In genomic region chr2:19919190-19919589, GRCm38 (mm10) we compare ENCODE assay signal across 9 mouse cellular contexts. TPM values are rescaled to one million over a fixed set of nuclear protein-coding genes. Genes with fewer than 3 reads are reported as not detected.
A peak's percentile ranks its signal among the peaks of the same experiment; 100 is the strongest.
DNase-seq lines count a peak whose midpoint lies in the region; ATAC-seq and TF ChIP-seq lines count a peak whose summit lies in the region.
"Had no signal": no experiment of that assay in that cellular context is flagged by ENCODE, and none has a peak within 500 bp of the region (broad histone marks: within the 10 kb centered on the region; RNA-seq: fewer than 3 reads in every experiment).

No protein-coding gene starts in this region.

- no peak overlapping the region for H3K4me2 ChIP-seq in lung, postnatal 0 days (replicated peaks; ENCODE audit: low read depth, low read length)
- H3K4me2 ChIP-seq: neural tube, embryonic 13.5 days had no signal

- no peak overlapping the region for H3K27ac ChIP-seq in layer of hippocampus, adult 2 months
- no peak overlapping the region for H3K27ac ChIP-seq in lung, postnatal 0 days (ENCODE audit: low read length)
- no peak overlapping the region for H3K27ac ChIP-seq in thymus, adult 2 months (ENCODE audit: control insufficient read depth, insufficient read depth, low read length)
- H3K27ac ChIP-seq: neural tube, embryonic 13.5 days had no signal

- peak in 1 of 2 experiments; percentile 44 for DNase-seq in layer of hippocampus, adult 2 months (ENCODE audit: low spot score in 2 of 2)
- no peak for DNase-seq in layer of hippocampus, postnatal 14 days (ENCODE audit: low spot score in 2 of 2)
- peak; percentile 27 for DNase-seq in Muller cell, postnatal 12 days (ENCODE audit: inconsistent ontology term)
- peak; percentile 8 for DNase-seq in c-Kit-positive CD71-positive TER-119-negative erythroid progenitor cells, embryonic 14.5 days (ENCODE audit: low read depth)
- DNase-seq in heart, postnatal 36 days = peak; percentile 47 to 63
- DNase-seq in lung, postnatal 0 days (ENCODE audit: low spot score) = peak; percentile 45
- peak; percentile 60 for DNase-seq in thymus, adult 2 months
- no peak for DNase-seq in layer of hippocampus, postnatal 36 days

- no peak for TF ChIP-seq EP300 in lung, postnatal 0 days (IDR thresholded peaks at IDR 0.05)

- no peaks in the 10 kb centered on the region for H3K36me3 ChIP-seq in lung, postnatal 0 days (ENCODE audit: insufficient read depth, low read length)
- no peaks in the 10 kb centered on the region for H3K36me3 ChIP-seq in thymus, adult 2 months (ENCODE audit: control insufficient read depth, insufficient read depth, low read length)
- H3K36me3 ChIP-seq: neural tube, embryonic 13.5 days had no signal

- H3K9me3 ChIP-seq in lung, postnatal 0 days (ENCODE audit: low read length) = no peaks in the 10 kb centered on the region
- H3K9me3 ChIP-seq: neural tube, embryonic 13.5 days had no signal

- intact Hi-C loops in heart, postnatal 36 days (cut with DNase I) = loop anchor here (2.0 to 5.0 kb wide), 3 partner anchors 202 to 502 kb away; no protein-coding TSS in a partner anchor

- no peak overlapping the region for H3K9ac ChIP-seq in lung, postnatal 0 days (replicated peaks; ENCODE audit: low read depth)
- H3K9ac ChIP-seq: neural tube, embryonic 13.5 days had no signal

- TF ChIP-seq CTCF in layer of hippocampus, adult 2 months (conservative IDR thresholded peaks at IDR 0.05) = peak; percentile 81
- peak; percentile 86 for TF ChIP-seq CTCF in lung, postnatal 0 days (IDR thresholded peaks at IDR 0.05)
- peak; percentile 81; the same call in 1 of the 2 replicates for TF ChIP-seq CTCF in thymus, adult 2 months (IDR thresholded peaks at IDR 0.05; ENCODE audit: borderline replicate concordance, control insufficient read depth, extremely low read depth, insufficient read depth, low read length, poor library complexity)

- no peak overlapping the region for H3K4me3 ChIP-seq in layer of hippocampus, adult 2 months
- no peak overlapping the region for H3K4me3 ChIP-seq in lung, postnatal 0 days (ENCODE audit: low read depth, low read length)
- no peak overlapping the region for H3K4me3 ChIP-seq in thymus, adult 2 months (ENCODE audit: control insufficient read depth, insufficient read depth, low read length)
- H3K4me3 ChIP-seq: neural tube, embryonic 13.5 days had no signal

- H3K27me3 ChIP-seq in lung, postnatal 0 days (replicated peaks; ENCODE audit: insufficient read depth, low read length) = no peaks in the 10 kb centered on the region
- no peaks in the 10 kb centered on the region for H3K27me3 ChIP-seq in thymus, adult 2 months (ENCODE audit: control insufficient read depth, insufficient read depth, low read length)
- H3K27me3 ChIP-seq: neural tube, embryonic 13.5 days had no signal

- no peaks in the 10 kb centered on the region for H3K4me1 ChIP-seq in lung, postnatal 0 days (ENCODE audit: insufficient read depth, low read depth, low read length)
- H3K4me1 ChIP-seq in thymus, adult 2 months (replicated peaks; ENCODE audit: control insufficient read depth, insufficient read depth, low read length) = no peaks in the 10 kb centered on the region
- H3K4me1 ChIP-seq: neural tube, embryonic 13.5 days had no signal

- 24% methylated on average over 6 of the region's 6 CpGs for WGBS in lung, postnatal 0 days
- WGBS in thymus, adult 2 months = 25% methylated on average over 6 of the region's 6 CpGs

- TF ChIP-seq POLR2A in thymus, adult 2 months (IDR thresholded peaks at IDR 0.05; ENCODE audit: control insufficient read depth, extremely low read depth, insufficient read depth, low read length, poor library complexity) = no peak

- no peak for ATAC-seq in lung, postnatal 0 days

RNA-seq across cellular contexts. Expression of gene Etl4, which starts 9.6 kb away (rescaled TPM):
- total RNA-seq in layer of hippocampus, adult 2 months (2021) = 10 to 100 TPM; 68.4 to 75.9 TPM
- 10 to 100 TPM; 59.1 to 69.7 TPM for total RNA-seq in layer of hippocampus, postnatal 14 days (2021)
- total RNA-seq in heart, postnatal 36 days (2021) = 10 to 100 TPM; 33.2 to 39.2 TPM
- polyA plus RNA-seq in lung, postnatal 0 days (2015; fragmentation: Nextera tagmentation; extraction: Ambion mirVana) = 15.7 and 16.6 TPM in 2 replicates
- 8.4 and 9.7 TPM in 2 replicates for polyA plus RNA-seq in thymus, adult 2 months (2012; rRNA removed)
- 10 to 100 TPM; 70.1 to 73.3 TPM for total RNA-seq in layer of hippocampus, postnatal 36 days (2021)

Comparison
In these comparisons a context has a peak if more than half of its experiments do, and no peak if none do; other contexts are left out.
1. DNase-seq: peak in Muller cell, postnatal 12 days (single experiment), c-Kit-positive CD71-positive TER-119-negative erythroid progenitor cells, embryonic 14.5 days (single experiment), heart, postnatal 36 days (2 of 2), lung, postnatal 0 days (single experiment) and thymus, adult 2 months (single experiment); none in layer of hippocampus, postnatal 14 days (0 of 2) and layer of hippocampus, postnatal 36 days (0 of 2).
2. Peak in every context shown above with its lines, with median percentiles within 50 percentile points of each other: CTCF ChIP-seq.